Mouse (Mus musculus) ES-Bruce4 (cell line): ENCODE measurements around the gene Sorl1. TPM values are rescaled to one million over a fixed set of nuclear protein-coding genes. Genes with fewer than 3 reads are reported as not detected.

Experiments used
- H3K27ac ChIP-seq: 2 replicates; pipeline ENCODE4 v1.5.1; 2012; ENCODE audit warnings: low read length, inconsistent platforms; ENCODE audit not compliant: insufficient read depth
- H3K27me3 ChIP-seq: 2 replicates; pipeline ENCODE4 v1.6.1; 2012; ENCODE audit warnings: mild to moderate bottlenecking, low read length, inconsistent platforms; ENCODE audit not compliant: control insufficient read depth, poor library complexity, insufficient read depth, severe bottlenecking
- H3K36me3 ChIP-seq: 2 replicates; pipeline ENCODE4 v1.6.1; 2012; ENCODE audit warnings: inconsistent platforms, mild to moderate bottlenecking, low read length, moderate library complexity; ENCODE audit not compliant: control insufficient read depth, poor library complexity, insufficient read depth, severe bottlenecking
- H3K4me1 ChIP-seq: one replicate; pipeline ENCODE4 v1.8.1; 2011; ENCODE audit warnings: low read length; ENCODE audit not compliant: control insufficient read depth, insufficient read depth
- H3K4me3 ChIP-seq: 2 replicates; pipeline ENCODE4 v1.5.1; 2011; ENCODE audit warnings: low read depth, mild to moderate bottlenecking, low read length
- H3K9ac ChIP-seq: 2 replicates; pipeline ENCODE4 v1.6.1; 2012; ENCODE audit warnings: low read depth, mild to moderate bottlenecking, inconsistent platforms; ENCODE audit not compliant: poor library complexity, severe bottlenecking
- H3K9me3 ChIP-seq: replicated peaks from 2 replicates; pipeline ENCODE4 v1.6.1; 2012; ENCODE audit warnings: mild to moderate bottlenecking, low read length, inconsistent platforms; ENCODE audit not compliant: control insufficient read depth, poor library complexity, insufficient read depth, severe bottlenecking
- CTCF ChIP-seq: IDR thresholded peaks from one replicate; pipeline ENCODE4 v1.8.1; 2011; ENCODE audit warnings: low read depth, low read length
- EP300 ChIP-seq: IDR thresholded peaks from 2 replicates; pipeline ENCODE4 v1.6.1; 2011; ENCODE audit warnings: low read depth, low read length; ENCODE audit not compliant: insufficient read depth
- POLR2A ChIP-seq: IDR thresholded peaks from one replicate; pipeline ENCODE4 v1.8.1; 2011; ENCODE audit warnings: low read length; ENCODE audit not compliant: insufficient read depth
- polyA plus RNA-seq: library from polyadenylated mRNA; stranded (reverse); fragments of >200 nt; gene quantifications from 2 replicates; pipeline ENCODE4 v1.2.4, GENCODE M21; 2011; ENCODE audit warnings: low read depth; ENCODE audit not compliant: missing spikeins, insufficient read depth, insufficient read length

Gene Sorl1
- polyA plus RNA-seq, 1 experiment, result 17.6 TPM

- H3K9me3 ChIP-seq, result no peaks in the 10 kb centered on the region; the same call in 1 of the 2 replicates
- no peak overlapping the region for H3K9ac ChIP-seq
- no peak for TF ChIP-seq CTCF
- TF ChIP-seq EP300, result no peak
- H3K4me1 ChIP-seq, result no peaks in the 10 kb centered on the region
- H3K36me3 ChIP-seq, result no peaks in the 10 kb centered on the region
- H3K4me3 ChIP-seq, result no peak overlapping the region
- no peaks in the 10 kb centered on the region for H3K27me3 ChIP-seq
- no peak overlapping the region for H3K27ac ChIP-seq
Observed at GRCm38 (mm10) chr9:42083661-42084067, 40.4 kb downstream of the Sorl1 start.

DNA sequence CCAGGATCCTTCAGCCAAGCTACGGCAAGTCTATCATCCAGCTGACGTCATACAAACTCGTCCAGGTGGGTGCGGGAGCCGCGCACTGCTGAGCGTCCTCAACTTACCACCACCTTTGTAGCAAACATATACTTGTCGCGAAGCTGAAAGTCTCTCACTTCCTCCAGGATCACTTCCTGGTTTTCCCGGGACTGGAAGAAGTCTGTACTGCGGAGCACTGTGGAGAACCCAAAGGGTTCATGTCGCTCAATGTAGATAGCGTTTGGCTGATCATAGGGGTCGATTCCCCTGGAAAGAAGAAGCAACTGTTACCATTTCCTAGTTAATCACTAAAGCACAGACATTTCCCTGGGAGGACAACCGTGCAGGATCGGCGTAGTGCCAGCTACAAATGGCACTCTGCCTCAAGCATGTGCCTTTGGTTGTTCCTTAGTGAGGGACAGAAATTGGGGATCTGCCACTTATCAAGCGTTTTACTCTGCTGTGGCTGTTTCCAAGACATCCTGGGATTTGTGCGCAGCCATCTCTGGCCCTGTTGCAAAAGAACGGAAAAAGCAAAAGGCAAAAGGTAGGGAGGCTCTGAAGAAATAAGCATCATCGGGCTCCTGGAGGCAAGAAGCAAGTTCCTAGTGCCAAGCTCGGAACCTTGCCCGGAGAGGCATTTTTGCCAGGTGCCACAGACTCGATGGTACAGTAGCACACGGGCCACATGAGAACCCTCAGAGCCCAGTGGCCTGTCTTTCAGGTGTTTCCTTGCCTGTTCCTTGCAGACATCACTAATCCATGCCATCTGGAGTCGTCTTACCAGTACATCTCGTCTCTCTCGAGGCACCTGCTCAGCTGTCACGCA, 42.2 kb downstream of the Sorl1 start:
- no peaks in the 10 kb centered on the region for H3K36me3 ChIP-seq
- no peaks in the 10 kb centered on the region; the same call in 1 of the 2 replicates for H3K9me3 ChIP-seq
- no peak overlapping the region for H3K9ac ChIP-seq
- no peaks in the 10 kb centered on the region for H3K27me3 ChIP-seq
- H3K27ac ChIP-seq, result no peak overlapping the region
- no peak overlapping the region for H3K4me3 ChIP-seq
- H3K4me1 ChIP-seq, result no peaks in the 10 kb centered on the region
- TF ChIP-seq POLR2A, result no peak
- no peak for TF ChIP-seq EP300
- no peak for TF ChIP-seq CTCF

DNA sequence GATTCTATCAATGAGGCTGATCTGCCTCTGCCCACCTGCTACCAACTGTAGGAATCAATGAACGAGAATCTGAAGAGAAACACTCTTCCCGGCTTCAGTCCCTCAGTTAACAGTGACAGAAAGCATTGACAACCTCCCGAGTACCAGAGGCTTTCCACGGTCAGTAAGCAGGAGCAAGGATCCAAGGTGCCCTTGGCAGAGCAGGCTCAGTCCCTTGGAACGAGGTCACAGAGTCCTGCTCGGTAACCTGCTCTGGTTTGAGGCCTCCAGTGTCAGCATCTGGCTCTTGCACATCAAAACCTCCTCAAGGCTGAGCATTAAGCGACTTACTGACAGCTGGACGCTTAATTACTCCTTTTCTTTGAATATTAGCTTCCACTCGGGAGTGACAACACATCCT, 43.4 kb downstream of the Sorl1 start:
- Histone ChIP-seq H3K9ac (no peak overlapping the region), H3K9me3 (no peaks in the 10 kb centered on the region; the same call in 1 of the 2 replicates), H3K36me3 (no peaks in the 10 kb centered on the region), H3K4me3 (no peak overlapping the region), H3K27ac (no peak overlapping the region), H3K4me1 (no peaks in the 10 kb centered on the region), H3K27me3 (no peaks in the 10 kb centered on the region)
- TF ChIP-seq EP300 (no peak), POLR2A (no peak), CTCF (no peak)

- H3K27me3 ChIP-seq, result no peaks in the 10 kb centered on the region
- no peaks in the 10 kb centered on the region for H3K9me3 ChIP-seq
- H3K27ac ChIP-seq, result no peak overlapping the region
- no peak overlapping the region for H3K4me3 ChIP-seq
- H3K9ac ChIP-seq, result no peak overlapping the region
- H3K36me3 ChIP-seq, result no peaks in the 10 kb centered on the region
- no peaks in the 10 kb centered on the region for H3K4me1 ChIP-seq
- no peak for TF ChIP-seq EP300
- TF ChIP-seq POLR2A, result no peak
- no peak for TF ChIP-seq CTCF
Observed at GRCm38 (mm10) chr9:42077112-42077845, 46.8 kb downstream of the Sorl1 start.

- no peak overlapping the region for H3K4me3 ChIP-seq
- TF ChIP-seq EP300 (no peak), POLR2A (no peak), CTCF (no peak)
- no peaks in the 10 kb centered on the region for H3K27me3 ChIP-seq
- H3K9me3 ChIP-seq, result no peaks in the 10 kb centered on the region
- no peak overlapping the region for H3K27ac ChIP-seq
- no peak overlapping the region for H3K9ac ChIP-seq
- H3K36me3 ChIP-seq, result no peaks in the 10 kb centered on the region
- no peaks in the 10 kb centered on the region for H3K4me1 ChIP-seq
Observed at GRCm38 (mm10) chr9:42076256-42076849, 47.7 kb downstream of the Sorl1 start.

DNA sequence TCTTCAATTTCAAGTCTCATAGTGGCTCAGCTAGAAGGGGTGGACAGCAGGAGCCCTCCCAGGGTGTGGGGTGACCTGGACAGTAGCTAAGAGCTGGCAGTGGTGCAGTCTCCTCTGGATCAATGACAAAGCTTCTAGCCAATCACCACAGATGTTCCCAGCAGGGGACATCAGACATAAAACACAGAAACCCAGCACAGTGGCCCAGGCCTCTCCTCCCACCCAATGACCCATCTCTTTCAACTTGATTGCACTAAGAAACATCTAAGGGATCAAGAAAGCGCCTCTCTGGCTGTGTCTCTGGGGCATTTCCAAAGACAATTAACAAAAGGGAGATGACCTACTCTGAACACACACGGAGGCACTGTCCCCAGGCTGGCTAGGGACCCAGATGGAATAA, 48.9 kb downstream of the Sorl1 start:
- Histone ChIP-seq H3K36me3 (no peaks in the 10 kb centered on the region), H3K9me3 (no peaks in the 10 kb centered on the region), H3K9ac (no peak overlapping the region), H3K4me3 (no peak overlapping the region), H3K27me3 (no peaks in the 10 kb centered on the region), H3K4me1 (no peaks in the 10 kb centered on the region), H3K27ac (no peak overlapping the region)
- TF ChIP-seq POLR2A, result no peak
- no peak for TF ChIP-seq EP300
